Mouse (Mus musculus): ENCODE data around the gene Fzd2. TPM values are rescaled to one million over a fixed set of nuclear protein-coding genes. Genes with fewer than 3 reads are reported as not detected.

Gene Fzd2
- total and polyA plus RNA-seq, 3 experiments: not detected

DNA sequence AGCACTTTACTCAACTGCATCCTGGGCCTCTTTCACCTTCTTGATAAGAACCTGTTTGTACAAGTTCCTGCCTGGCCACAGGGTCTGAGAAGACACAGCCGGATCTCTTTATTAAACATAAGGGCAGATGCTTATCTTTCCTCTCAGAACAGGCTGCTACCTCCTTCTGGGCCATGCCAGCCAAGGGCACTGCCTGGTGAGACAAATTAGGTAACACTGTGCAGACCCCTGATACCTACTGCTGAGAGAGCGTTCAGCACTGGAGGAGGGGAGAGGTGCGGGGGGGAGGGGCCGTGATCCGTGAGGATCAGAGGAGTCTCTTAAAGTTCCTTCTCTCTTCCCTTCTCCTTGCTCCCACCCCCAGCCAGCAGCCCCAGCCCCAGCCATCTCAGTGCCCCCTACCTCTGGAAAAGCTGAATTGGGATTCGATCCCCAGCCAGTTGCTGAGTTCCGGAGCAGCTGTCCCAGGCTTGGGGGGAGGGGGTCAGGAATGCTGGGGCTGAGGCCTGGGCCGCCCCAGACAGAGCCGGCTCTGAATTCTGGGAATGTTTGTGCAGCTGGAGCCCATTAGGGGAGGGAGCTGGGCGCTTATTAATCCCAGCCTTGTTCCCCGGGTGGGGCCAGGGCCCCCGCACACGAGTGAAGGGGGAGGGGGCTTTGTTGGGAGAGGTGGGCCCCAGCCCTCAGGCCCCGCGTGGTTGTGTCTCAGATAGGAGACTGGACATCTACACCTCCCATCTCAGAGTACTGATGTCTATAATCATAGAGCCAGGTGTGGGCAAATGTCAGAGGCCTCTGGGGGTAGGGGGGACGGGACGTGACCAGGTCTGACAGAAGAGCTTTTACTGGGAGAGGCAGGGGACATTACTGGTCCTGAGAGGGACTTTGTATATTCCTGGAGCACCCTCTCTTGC lies 19.9 kb downstream of the Fzd2 start:
- Histone ChIP-seq H3K4me3 (ENCODE audit: low read depth, low read length) (no peak overlapping the region), H3K36me3 (replicated peaks) (no peaks in the 10 kb centered on the region), H3K4me1 (ENCODE audit: insufficient read depth, low read depth, low read length) (no peaks in the 10 kb centered on the region), H3K27me3 (ENCODE audit: insufficient read depth, low read length) (peaks cover 17% of the 10 kb centered on the region; the same call in 1 of the 2 replicates), H3K9me3 (replicated peaks) (peaks cover 4% of the 10 kb centered on the region)
- TF ChIP-seq TAL1 (conservative IDR thresholded peaks at IDR 0.05; ENCODE audit: low read depth, low read length) (no peak), GATA2 (IDR thresholded peaks at IDR 0.05; ENCODE audit: borderline replicate concordance, low read depth, low read length) (no peak)
- ATAC-seq (ENCODE audit: extremely low read depth, insufficient number of reproducible peaks, low FRiP score, poor library complexity, severe bottlenecking): no peak
- no peak for DNase-seq (ENCODE audit: low spot score)

GRCm38 (mm10) chr11:102624888-102625407 lies 20.8 kb downstream of the Fzd2 start:
- no peaks in the 10 kb centered on the region for H3K4me1 ChIP-seq (ENCODE audit: insufficient read depth, low read depth, low read length)
- ATAC-seq (ENCODE audit: extremely low read depth, insufficient number of reproducible peaks, low FRiP score, poor library complexity, severe bottlenecking) (no peak), DNase-seq (ENCODE audit: low spot score) (no peak)
- H3K9me3 ChIP-seq (replicated peaks): no peaks in the 10 kb centered on the region
- no peak overlapping the region for H3K4me3 ChIP-seq (ENCODE audit: low read depth, low read length)
- H3K27me3 ChIP-seq (ENCODE audit: insufficient read depth, low read length): peaks cover 17% of the 10 kb centered on the region; the same call in 1 of the 2 replicates
- no peak for TF ChIP-seq POLR2AphosphoS5 (IDR thresholded peaks at IDR 0.05; ENCODE audit: insufficient replicate concordance, low read depth, low read length)
- TF ChIP-seq CTCF (IDR thresholded peaks at IDR 0.05; ENCODE audit: low read depth, low read length): no peak
- TF ChIP-seq TAL1 (conservative IDR thresholded peaks at IDR 0.05; ENCODE audit: low read depth, low read length): no peak
- TF ChIP-seq GATA1 (IDR thresholded peaks at IDR 0.05; ENCODE audit: borderline replicate concordance, low read length): no peak
- TF ChIP-seq GATA2 (IDR thresholded peaks at IDR 0.05; ENCODE audit: borderline replicate concordance, low read depth, low read length): no peak
- H3K36me3 ChIP-seq (replicated peaks): no peaks in the 10 kb centered on the region

GRCm38 (mm10) chr11:102627171-102627931 lies 23.2 kb downstream of the Fzd2 start:
- DNase-seq (ENCODE audit: low spot score): no peak
- Histone ChIP-seq H3K27me3 (ENCODE audit: insufficient read depth, low read length) (peaks cover 17% of the 10 kb centered on the region), H3K4me1 (ENCODE audit: insufficient read depth, low read depth, low read length) (no peaks in the 10 kb centered on the region), H3K36me3 (replicated peaks) (no peaks in the 10 kb centered on the region), H3K9me3 (replicated peaks) (no peaks in the 10 kb centered on the region), H3K4me3 (ENCODE audit: low read depth, low read length) (no peak overlapping the region)
- ATAC-seq (ENCODE audit: extremely low read depth, insufficient number of reproducible peaks, low FRiP score, poor library complexity, severe bottlenecking): no peak
- no peak for TF ChIP-seq POLR2AphosphoS5 (IDR thresholded peaks at IDR 0.05; ENCODE audit: insufficient replicate concordance, low read depth, low read length)
- TF ChIP-seq CTCF (IDR thresholded peaks at IDR 0.05; ENCODE audit: low read depth, low read length): no peak
- TF ChIP-seq GATA1 (IDR thresholded peaks at IDR 0.05; ENCODE audit: borderline replicate concordance, low read length): no peak
- no peak for TF ChIP-seq GATA2 (IDR thresholded peaks at IDR 0.05; ENCODE audit: borderline replicate concordance, low read depth, low read length)
- no peak for TF ChIP-seq TAL1 (conservative IDR thresholded peaks at IDR 0.05; ENCODE audit: low read depth, low read length)

DNA sequence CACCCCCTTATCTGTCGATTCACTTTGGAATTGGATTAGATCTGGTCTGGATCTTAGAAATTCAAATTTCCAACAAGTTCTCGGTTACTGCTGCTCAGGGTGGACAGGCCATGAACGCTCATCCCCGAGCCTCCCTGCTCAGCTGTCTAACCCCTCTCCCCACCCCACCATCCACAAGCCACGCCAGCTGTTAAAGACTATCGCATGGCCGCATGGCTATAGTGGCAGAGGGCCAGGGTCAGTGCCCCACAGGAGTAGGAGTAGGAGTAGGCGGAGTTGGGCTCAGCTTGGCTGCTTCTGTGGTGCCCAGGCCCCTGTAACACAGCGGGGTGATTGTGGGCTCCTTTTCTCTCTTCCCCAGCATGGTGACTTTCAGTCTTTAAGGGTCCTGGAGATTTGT lies 24.3 kb downstream of the Fzd2 start:
- TF ChIP-seq GATA1 (IDR thresholded peaks at IDR 0.05; ENCODE audit: borderline replicate concordance, low read length): no peak
- TF ChIP-seq TAL1 (conservative IDR thresholded peaks at IDR 0.05; ENCODE audit: low read depth, low read length): no peak
- TF ChIP-seq GATA2 (IDR thresholded peaks at IDR 0.05; ENCODE audit: borderline replicate concordance, low read depth, low read length): no peak
- no peak for TF ChIP-seq POLR2AphosphoS5 (IDR thresholded peaks at IDR 0.05; ENCODE audit: insufficient replicate concordance, low read depth, low read length)
- no peak for TF ChIP-seq CTCF (IDR thresholded peaks at IDR 0.05; ENCODE audit: low read depth, low read length)
- H3K27me3 ChIP-seq (ENCODE audit: insufficient read depth, low read length): peaks cover 22% of the 10 kb centered on the region
- no peak overlapping the region for H3K4me3 ChIP-seq (ENCODE audit: low read depth, low read length)
- H3K36me3 ChIP-seq (replicated peaks): no peaks in the 10 kb centered on the region
- no peaks in the 10 kb centered on the region for H3K4me1 ChIP-seq (ENCODE audit: insufficient read depth, low read depth, low read length)
- no peak for DNase-seq (ENCODE audit: low spot score)
- H3K9me3 ChIP-seq (replicated peaks): no peaks in the 10 kb centered on the region
- ATAC-seq (ENCODE audit: extremely low read depth, insufficient number of reproducible peaks, low FRiP score, poor library complexity, severe bottlenecking): no peak

DNA sequence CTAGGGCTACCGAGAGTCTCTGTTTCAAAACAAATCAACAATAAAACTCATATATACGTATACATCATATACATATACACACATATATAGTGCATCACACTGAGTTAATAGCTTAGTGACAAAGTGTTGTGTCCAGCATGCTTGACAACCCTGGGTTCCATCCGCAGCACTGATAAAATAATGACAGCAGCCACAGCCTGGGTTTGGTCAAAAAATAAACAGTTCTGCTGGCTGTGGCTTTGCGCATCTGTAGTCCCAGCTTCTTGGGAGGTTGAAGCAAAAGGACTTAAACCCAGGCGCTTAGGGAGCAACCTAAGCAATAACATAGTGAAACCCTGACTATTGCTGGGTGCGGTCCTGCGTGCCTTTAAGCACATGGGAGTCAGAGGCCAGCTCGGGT lies 25.2 kb downstream of the Fzd2 start:
- TF ChIP-seq GATA1 (IDR thresholded peaks at IDR 0.05; ENCODE audit: borderline replicate concordance, low read length) (no peak), GATA2 (IDR thresholded peaks at IDR 0.05; ENCODE audit: borderline replicate concordance, low read depth, low read length) (no peak), CTCF (IDR thresholded peaks at IDR 0.05; ENCODE audit: low read depth, low read length) (no peak), TAL1 (conservative IDR thresholded peaks at IDR 0.05; ENCODE audit: low read depth, low read length) (no peak), POLR2AphosphoS5 (IDR thresholded peaks at IDR 0.05; ENCODE audit: insufficient replicate concordance, low read depth, low read length) (no peak)
- H3K4me3 ChIP-seq (ENCODE audit: low read depth, low read length): no peak overlapping the region
- H3K36me3 ChIP-seq (replicated peaks): no peaks in the 10 kb centered on the region
- DNase-seq (ENCODE audit: low spot score): no peak
- no peak for ATAC-seq (ENCODE audit: extremely low read depth, insufficient number of reproducible peaks, low FRiP score, poor library complexity, severe bottlenecking)
- H3K27me3 ChIP-seq (ENCODE audit: insufficient read depth, low read length): peaks cover 24% of the 10 kb centered on the region
- no peaks in the 10 kb centered on the region for H3K4me1 ChIP-seq (ENCODE audit: insufficient read depth, low read depth, low read length)
- no peaks in the 10 kb centered on the region for H3K9me3 ChIP-seq (replicated peaks)

DNA sequence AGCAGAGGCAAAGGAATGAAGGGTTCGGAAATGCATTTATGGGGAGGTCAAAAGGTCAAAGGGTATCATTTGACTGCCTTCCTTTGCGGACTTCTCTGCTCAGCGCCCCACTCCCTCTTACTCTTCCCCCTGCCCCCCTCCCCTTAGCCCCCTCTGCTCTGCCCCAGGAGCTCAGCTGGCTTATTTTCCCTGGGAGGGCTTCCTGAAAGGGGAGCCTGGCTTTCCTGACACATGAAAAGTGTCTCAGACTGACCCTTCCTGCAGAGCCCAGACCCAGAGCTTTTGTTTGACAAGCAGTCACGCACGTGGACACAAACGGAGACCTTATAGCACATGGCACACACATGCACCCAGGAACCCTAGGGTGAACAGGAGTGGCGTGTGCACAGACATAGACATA lies 26.5 kb downstream of the Fzd2 start:
- H3K4me1 ChIP-seq (ENCODE audit: insufficient read depth, low read depth, low read length): no peaks in the 10 kb centered on the region
- no peaks in the 10 kb centered on the region for H3K36me3 ChIP-seq (replicated peaks)
- ATAC-seq (ENCODE audit: extremely low read depth, insufficient number of reproducible peaks, low FRiP score, poor library complexity, severe bottlenecking) (no peak), DNase-seq (ENCODE audit: low spot score) (no peak)
- H3K9me3 ChIP-seq (replicated peaks): no peaks in the 10 kb centered on the region
- no peak for TF ChIP-seq GATA1 (IDR thresholded peaks at IDR 0.05; ENCODE audit: borderline replicate concordance, low read length)
- peaks cover 20% of the 10 kb centered on the region for H3K27me3 ChIP-seq (ENCODE audit: insufficient read depth, low read length)
- no peak overlapping the region for H3K4me3 ChIP-seq (ENCODE audit: low read depth, low read length)

Measured in G1E (cell line).